Mouse (Mus musculus) MEL (cell line): ENCODE data around the gene Tab1.

Experiments
- CTCF ChIP-seq, 3 experiments: IDR thresholded peaks in 2 of 3; conservative IDR thresholded peaks in 1 of 3; 2 replicates each; pipeline ENCODE4 v1.5.1; 2011 to 2012; ENCODE audit warnings: low read length in 3 of 3, low read depth in 2 of 3, mild to moderate bottlenecking in 2 of 3, improper control_type of control experiment in 1 of 3, inconsistent platforms in 1 of 3, mixed read lengths in 1 of 3, moderate library complexity in 1 of 3; ENCODE audit not compliant: control insufficient read depth in 1 of 3, insufficient read depth in 1 of 3, poor library complexity in 1 of 3, severe bottlenecking in 1 of 3
- ELF1 ChIP-seq: IDR thresholded peaks from 2 replicates; pipeline ENCODE4 v1.6.1; 2014; ENCODE audit warnings: low read depth, mild to moderate bottlenecking, inconsistent platforms, low read length, improper control_type of control experiment, moderate library complexity
- KAT2A ChIP-seq: conservative IDR thresholded peaks from 2 replicates; pipeline ENCODE4 v1.6.1; 2012; ENCODE audit warnings: low read depth, low read length, improper control_type of control experiment, inconsistent platforms
- MAFK ChIP-seq: IDR thresholded peaks from 2 replicates; pipeline ENCODE4 v1.6.1; 2011; ENCODE audit warnings: low read depth, mild to moderate bottlenecking, low read length, improper control_type of control experiment, borderline replicate concordance
- MAZ ChIP-seq: IDR thresholded peaks from 2 replicates; pipeline ENCODE4 v1.6.1; 2012; ENCODE audit warnings: low read depth, mild to moderate bottlenecking, inconsistent platforms, low read length, improper control_type of control experiment
- MEF2A ChIP-seq: IDR thresholded peaks from 2 replicates; pipeline ENCODE4 v1.6.1; 2014; ENCODE audit warnings: low read depth, mild to moderate bottlenecking, inconsistent platforms, low read length, improper control_type of control experiment; ENCODE audit not compliant: poor library complexity, insufficient replicate concordance, severe bottlenecking; ENCODE audit errors: extremely low read depth
- POLR2A ChIP-seq, 2 experiments: IDR thresholded peaks; 2 replicates each; pipeline ENCODE4 v1.6.1; 2011 to 2012; ENCODE audit warnings: low read length in 2 of 2, mild to moderate bottlenecking in 2 of 2, control low read depth in 1 of 2, improper control_type of control experiment in 1 of 2, low read depth in 1 of 2, moderate library complexity in 1 of 2; ENCODE audit not compliant: control insufficient read depth in 1 of 2, insufficient read depth in 1 of 2, poor library complexity in 1 of 2
- RAD21 ChIP-seq: IDR thresholded peaks from 2 replicates; pipeline ENCODE4 v1.6.1; 2011; ENCODE audit warnings: mild to moderate bottlenecking, low read depth, low read length, improper control_type of control experiment
- SMC3 ChIP-seq: IDR thresholded peaks from 2 replicates; pipeline ENCODE4 v1.6.1; 2011; ENCODE audit warnings: low read depth, low read length, improper control_type of control experiment

DNA sequence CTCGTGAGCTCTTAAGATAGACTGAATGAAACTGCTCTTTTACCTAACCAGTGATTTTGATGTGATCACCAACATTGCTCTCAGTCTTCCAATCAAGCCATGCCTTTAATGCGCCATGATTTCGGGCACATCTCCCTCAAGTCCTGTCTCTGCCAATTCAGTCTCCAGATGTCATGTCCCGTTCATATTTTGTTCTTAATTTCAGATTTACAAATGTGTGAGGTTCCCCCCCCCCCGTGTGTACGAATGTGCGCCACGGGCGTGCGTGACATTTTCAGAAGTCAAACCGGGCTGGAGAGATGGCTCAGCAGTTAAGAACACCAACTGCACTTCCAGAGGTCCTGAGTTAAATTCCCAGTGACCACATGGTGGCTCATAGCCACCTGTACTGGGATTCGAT is 49.2 kb upstream of the Tab1 start:
- TF ChIP-seq CTCF (IDR thresholded peaks at IDR 0.05 in 2 of 3, conservative IDR thresholded peaks at IDR 0.05 in 1 of 3; ENCODE audit: control insufficient read depth in 1 of 3, insufficient read depth in 1 of 3, low read depth in 2 of 3, low read length in 3 of 3, poor library complexity in 1 of 3, severe bottlenecking in 1 of 3) (no peak), POLR2A (IDR thresholded peaks at IDR 0.05; ENCODE audit: control insufficient read depth in 1 of 2, insufficient read depth in 1 of 2, low read depth in 1 of 2, low read length in 2 of 2, poor library complexity in 1 of 2) (no peak), MEF2A (no peak), SMC3 (no peak), MAFK (no peak), RAD21 (no peak), ELF1 (no peak), KAT2A (no peak), MAZ (no peak)
